Mouse (Mus musculus): Measurements from ENCODE around the gene Irak2.

GRCm38 (mm10) chr6:113696582-113697221 is 58.4 kb downstream of the Irak2 start, which contains the start of gene Tatdn2:
- TF ChIP-seq CTCF (IDR thresholded peaks at IDR 0.05; ENCODE audit: low read depth, low read length) (no peak), EP300 (IDR thresholded peaks at IDR 0.05; ENCODE audit: insufficient read depth, low read depth, low read length) (0 out of 2 replicates have a peak, but pooled peaks have one; percentile 21), POLR2A (IDR thresholded peaks at IDR 0.05; ENCODE audit: insufficient read depth, low read length) (peak; percentile 18)

Data from ES-Bruce4 (cell line).